Mouse (Mus musculus) gastrocnemius, postnatal 25 days (tissue): ENCODE results near the gene Pglyrp1. TPM values are rescaled to one million over a fixed set of nuclear protein-coding genes. Genes with fewer than 3 reads are reported as not detected.

Source experiments
- DNase-seq: peaks from one replicate; pipeline ENCODE4 v3.0.0; 2022
- total RNA-seq, 2 experiments: library from RNA; stranded (reverse); gene quantifications; 1 replicate in 1 of 2; 2 replicates in 1 of 2; pipeline ENCODE4 v1.2.3; 2021

Gene Pglyrp1
- total RNA-seq, 2 experiments from 2014 or later, result 0.51 to 0.67 TPM

DNA sequence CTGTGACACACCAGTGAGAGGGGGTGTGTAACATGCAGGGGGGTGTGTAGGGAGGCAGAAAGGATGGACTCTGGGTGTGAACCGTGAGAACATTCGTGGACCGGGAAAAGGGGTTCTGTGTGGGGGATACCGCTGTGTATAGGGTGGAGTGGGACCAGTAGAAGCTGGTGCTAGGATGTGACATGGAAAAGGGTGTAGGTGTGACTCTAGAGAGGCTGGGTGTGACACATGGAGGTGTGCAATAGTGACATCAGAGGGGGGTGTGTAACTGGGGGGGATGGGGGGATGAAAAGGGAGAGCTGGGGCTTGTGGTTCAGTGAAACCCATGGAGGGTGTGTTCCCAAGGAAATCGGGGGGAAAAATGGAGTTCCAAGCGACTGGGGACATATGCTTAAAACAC is 55.8 kb downstream of the Pglyrp1 start:
- no peak for DNase-seq

DNA sequence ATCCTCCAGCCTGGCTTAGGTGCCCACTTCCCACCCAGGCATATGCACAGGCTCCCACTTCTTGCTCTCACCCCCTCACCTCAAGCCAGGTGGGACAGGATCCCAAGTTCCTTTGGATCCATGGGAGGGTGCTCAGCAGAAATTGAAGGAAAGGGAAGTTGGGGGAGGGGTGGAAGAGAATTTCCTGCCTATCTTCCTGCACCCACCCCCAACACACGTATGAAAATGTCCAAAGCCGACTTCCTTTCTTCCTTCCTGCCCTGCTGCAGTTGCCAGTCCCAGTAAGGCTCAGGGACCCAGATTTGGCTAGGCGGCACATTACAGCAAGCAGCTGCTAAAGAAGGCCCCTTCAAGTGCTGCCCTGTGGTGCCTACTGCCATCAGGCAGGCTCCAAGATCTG is 56.6 kb downstream of the Pglyrp1 start:
- DNase-seq, result peak; percentile 50

Other genes with a start within 250 kb of the Pglyrp1 start
- not detected for gene Psg21, start 214.6 kb upstream of the Pglyrp1 start, total RNA-seq
- gene Psg20, start 185.1 kb upstream of the Pglyrp1 start, total RNA-seq, result not detected
- gene Psg22, start 153.2 kb upstream of the Pglyrp1 start, total RNA-seq, result not detected
- not detected for gene Psg19, start 72.8 kb upstream of the Pglyrp1 start, total RNA-seq
- gene Psg17, start 49.7 kb upstream of the Pglyrp1 start, total RNA-seq, result not detected
- 1 to 10 TPM; 2.8 to 3.4 TPM for gene Mill2, start 31.4 kb upstream of the Pglyrp1 start, total RNA-seq
- gene Ccdc61, start 39.1 kb downstream of the Pglyrp1 start, total RNA-seq, result 1 to 10 TPM; 5.2 to 6.5 TPM
- gene Nova2, start 54.6 kb downstream of the Pglyrp1 start, total RNA-seq, result 1 to 10 TPM; 1.7 to 2.1 TPM
- gene Nanos2, start 116.1 kb downstream of the Pglyrp1 start, total RNA-seq, result not detected
- 1 to 10 TPM; 4.3 to 4.9 TPM for gene Mypop, start 119.9 kb downstream of the Pglyrp1 start, total RNA-seq
- gene Irf2bp1, start 132.7 kb downstream of the Pglyrp1 start, total RNA-seq, result 10 to 100 TPM; 13.7 to 14.3 TPM
- gene Foxa3, start 152.2 kb downstream of the Pglyrp1 start, total RNA-seq, result not detected
- 10 to 100 TPM; 56.6 to 59.4 TPM for gene Sympk, start 153.0 kb downstream of the Pglyrp1 start, total RNA-seq
- gene Rsph6a, start 183.4 kb downstream of the Pglyrp1 start, total RNA-seq, result not detected
- gene Dmwd, start 204.9 kb downstream of the Pglyrp1 start, total RNA-seq, result 10 to 100 TPM; 22.4 to 22.7 TPM
- gene Dmpk, start 212.5 kb downstream of the Pglyrp1 start, total RNA-seq, result 100 to 1,000 TPM; 315 to 350 TPM
- gene Six5, start 223.3 kb downstream of the Pglyrp1 start, total RNA-seq, result 1 to 10 TPM; 2.0 to 2.7 TPM
- gene Gm4969, start 247.0 kb downstream of the Pglyrp1 start, total RNA-seq, result not detected
- gene Fbxo46, start 248.5 kb downstream of the Pglyrp1 start, total RNA-seq, result 1 to 10 TPM; 2.9 TPM